Mouse (Mus musculus) heart, embryonic 14.5 days (tissue): ENCODE results near the gene Cyba. TPM values are rescaled to one million over a fixed set of nuclear protein-coding genes. Genes with fewer than 3 reads are reported as not detected.
A peak's percentile ranks its signal among the peaks of the same experiment; 100 is the strongest.

Experiments
- ATAC-seq: fragments of 200-750 bp; cut with Nextera tagmentation; 2 replicates; pipeline ENCODE4 v1.8.0; 2017; ENCODE audit warnings: low read depth, moderate TSS enrichment; ENCODE audit not compliant: insufficient number of reproducible peaks, insufficient read depth, low FRiP score
- H3K27ac ChIP-seq, 2 experiments: fragments of 200-500 bp in 1 of 2; fragments of 300-500 bp in 1 of 2; sonication (generic) in 1 of 2; replicated peaks in 1 of 2; 2 replicates each; pipeline ENCODE4 v1.5.1; 2012 to 2014; ENCODE audit warnings: low read depth in 2 of 2, low read length in 2 of 2, control low read depth in 1 of 2, mild to moderate bottlenecking in 1 of 2, mixed read lengths in 1 of 2; ENCODE audit not compliant: control insufficient read depth in 1 of 2, insufficient read depth in 1 of 2
- H3K27me3 ChIP-seq: fragments of 300-500 bp; sonication (generic); 2 replicates; pipeline ENCODE4 v1.6.1; 2014; ENCODE audit warnings: mild to moderate bottlenecking, low read length, control low read depth; ENCODE audit not compliant: control insufficient read depth, insufficient read depth
- H3K36me3 ChIP-seq: fragments of 300-500 bp; sonication (generic); 2 replicates; pipeline ENCODE4 v1.6.1; 2014; ENCODE audit warnings: mild to moderate bottlenecking, control low read depth, low read length, mixed read lengths; ENCODE audit not compliant: control insufficient read depth, insufficient read depth
- H3K4me1 ChIP-seq, 2 experiments: fragments of 200-500 bp in 1 of 2; fragments of 300-500 bp in 1 of 2; sonication (generic) in 1 of 2; 2 replicates each; pipeline ENCODE4 v1.6.1; 2012 to 2014; ENCODE audit warnings: low read length in 2 of 2, control low read depth in 1 of 2, mixed read lengths in 1 of 2; ENCODE audit not compliant: control insufficient read depth in 2 of 2, insufficient read depth in 2 of 2
- H3K4me2 ChIP-seq: fragments of 300-500 bp; sonication (generic); 2 replicates; pipeline ENCODE4 v1.6.1; 2014; ENCODE audit warnings: mild to moderate bottlenecking, low read length
- H3K4me3 ChIP-seq, 2 experiments: fragments of 200-500 bp in 1 of 2; fragments of 300-500 bp in 1 of 2; sonication (generic) in 1 of 2; 2 replicates each; pipeline ENCODE4 v1.5.1; 2012 to 2014; ENCODE audit warnings: low read length in 2 of 2, mild to moderate bottlenecking in 2 of 2, control low read depth in 1 of 2, low read depth in 1 of 2, moderate library complexity in 1 of 2; ENCODE audit not compliant: control insufficient read depth in 1 of 2, insufficient read depth in 1 of 2
- H3K9ac ChIP-seq: fragments of 300-500 bp; sonication (generic); 2 replicates; pipeline ENCODE4 v1.6.1; 2014; ENCODE audit warnings: mild to moderate bottlenecking, low read length
- H3K9me3 ChIP-seq: fragments of 300-500 bp; sonication (generic); 2 replicates; pipeline ENCODE4 v1.6.1; 2016; ENCODE audit warnings: low read length, control low read depth; ENCODE audit not compliant: control insufficient read depth
- WGBS: fragments of 180-500 bp; shearing (Covaris S2); extraction: QIAGEN DNeasy Blood & Tissue Kit; methylation state at CpG from one replicate; pipeline ENCODE4 v1.1.7; 2014; 5-methylcytosine and 5-hydroxymethylcytosine counted together
- polyA plus RNA-seq: library from polyadenylated mRNA; unstranded; fragments of >200 nt; fragmentation: Nextera tagmentation; extraction: Ambion mirVana; gene quantifications from 2 replicates; pipeline ENCODE4 v1.2.1, GENCODE M21; 2014

The Cyba gene
- polyA plus RNA-seq = 194 and 196 TPM in 2 replicates

DNA sequence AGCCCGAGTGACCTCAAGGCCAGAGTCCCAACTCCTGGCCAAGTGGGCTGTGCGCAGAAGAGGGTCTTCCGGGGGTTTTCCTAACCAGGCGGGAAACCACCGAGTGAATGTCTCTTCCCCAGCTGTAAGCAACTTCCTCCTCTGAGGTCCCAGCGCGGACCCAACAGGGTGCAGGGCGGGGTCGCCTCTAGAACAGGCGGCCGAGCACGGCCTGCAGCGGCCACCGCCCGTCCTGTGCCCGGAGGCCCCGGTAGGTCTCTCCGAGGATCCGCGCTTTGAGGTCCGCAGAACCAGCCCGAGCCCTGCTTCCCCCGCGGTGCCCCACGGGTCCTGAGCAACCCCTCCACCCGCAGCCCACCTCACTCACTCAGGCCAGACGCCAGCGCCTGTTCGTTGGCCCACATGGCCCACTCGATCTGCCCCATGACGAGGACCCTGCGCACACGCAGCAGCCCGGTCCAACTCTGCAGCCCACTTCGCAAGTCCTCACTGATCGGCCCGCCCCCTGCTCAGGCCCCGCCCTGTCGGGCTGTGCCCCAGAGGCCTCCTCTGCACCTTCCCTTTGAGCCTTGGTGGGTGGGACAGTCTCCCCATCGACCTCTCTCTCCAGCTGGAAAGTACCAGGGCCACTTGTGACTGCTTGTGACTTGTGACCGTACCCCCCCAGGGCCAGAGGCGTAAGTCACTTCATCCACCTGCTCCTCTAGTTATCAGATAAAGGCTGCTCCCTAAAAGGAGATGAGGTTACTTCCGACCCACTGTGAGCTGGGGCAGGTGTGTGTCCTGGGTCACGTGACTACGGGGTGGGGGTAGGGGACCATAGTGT lies at the start of gene Cyba:
Cyba (minus strand) TSS at position 488 of the 826 bp plus-strand sequence.
- Histone ChIP-seq H3K27me3 (no peaks in the 10 kb centered on the region), H3K4me2 (peak within 1 kb of the TSS; percentile 91), H3K36me3 (peaks cover 25% of the 10 kb centered on the region), H3K4me1 (peaks cover 13 to 22% of the 10 kb centered on the region in 2 experiments), H3K27ac (peak within 1 kb of the TSS; percentile 56 to 74; a peak in 3 of 4 replicates), H3K9ac (peak within 1 kb of the TSS; percentile 86), H3K4me3 (peak within 1 kb of the TSS; percentile 69 to 78), H3K9me3 (0 out of 2 replicates have a peak, but pooled peaks cover 3% of the 10 kb centered on the region)
- ATAC-seq = peak; percentile 74
- WGBS = 3% methylated on average over 43 of the region's 45 CpGs

GRCm38 (mm10) chr8:122482448-122482847 lies 49.7 kb upstream of the Cyba start:
- H3K36me3 ChIP-seq = peaks cover 96% of the 10 kb centered on the region
- no peak overlapping the region for H3K9ac ChIP-seq
- no peaks in the 10 kb centered on the region for H3K27me3 ChIP-seq
- no peaks in the 10 kb centered on the region for H3K9me3 ChIP-seq
- no peak overlapping the region for H3K27ac ChIP-seq
- 95% methylated on average over 8 of the region's 8 CpGs for WGBS
- H3K4me2 ChIP-seq = no peak overlapping the region
- H3K4me3 ChIP-seq = no peak overlapping the region
- no peak for ATAC-seq
- H3K4me1 ChIP-seq = no peaks in the 10 kb centered on the region

- H3K4me1 ChIP-seq = peaks cover 2 to 21% of the 10 kb centered on the region in 2 experiments; a peak in 3 of 4 replicates
- WGBS = 1% methylated on average over 93 of the region's 103 CpGs
- no peaks in the 10 kb centered on the region for H3K9me3 ChIP-seq
- H3K27me3 ChIP-seq = no peaks in the 10 kb centered on the region
- H3K4me3 ChIP-seq = peak within 1 kb of the TSS; percentile 94 to 99
- peaks cover 60% of the 10 kb centered on the region for H3K36me3 ChIP-seq
- peak within 1 kb of the TSS; percentile 97 for H3K9ac ChIP-seq
- peak within 1 kb of the TSS; percentile 28 to 91 for H3K27ac ChIP-seq
- peak; percentile 90 for ATAC-seq
- H3K4me2 ChIP-seq = peak within 1 kb of the TSS; percentile 87
Measured at GRCm38 (mm10) chr8:122475580-122476320, 43.0 kb upstream of the Cyba start, which contains the start of the genes Rnf166 and Ctu2. Gene Rnf166, minus strand, starts transcription at chr8:122476064. Gene Ctu2, plus strand, starts transcription at chr8:122476143.

- Histone ChIP-seq H3K4me2 (peak overlapping the region; percentile 87), H3K27ac (peak overlapping the region; percentile 28 to 91), H3K4me3 (peak overlapping the region; percentile 94 to 99), H3K36me3 (peaks cover 62% of the 10 kb centered on the region), H3K4me1 (peaks cover 2 to 21% of the 10 kb centered on the region in 2 experiments; a peak in 3 of 4 replicates), H3K9me3 (no peaks in the 10 kb centered on the region), H3K9ac (peak overlapping the region; percentile 97), H3K27me3 (no peaks in the 10 kb centered on the region)
- 2% methylated on average over 16 of the region's 16 CpGs for WGBS
- peak; percentile 37; the same call in 1 of the 2 replicates for ATAC-seq
Measured at GRCm38 (mm10) chr8:122474951-122475560, 42.3 kb upstream of the Cyba start.

GRCm38 (mm10) chr8:122473911-122474421 lies 41.2 kb upstream of the Cyba start:
- Histone ChIP-seq H3K4me1 (peaks cover 2 to 21% of the 10 kb centered on the region in 2 experiments; a peak in 3 of 4 replicates), H3K4me2 (peak overlapping the region; percentile 87), H3K4me3 (no peak overlapping the region), H3K27me3 (no peaks in the 10 kb centered on the region), H3K9me3 (no peaks in the 10 kb centered on the region), H3K36me3 (peaks cover 61% of the 10 kb centered on the region), H3K27ac (no peak overlapping the region), H3K9ac (no peak overlapping the region)
- WGBS = 83% methylated on average over 8 of the region's 8 CpGs
- ATAC-seq = no peak

DNA sequence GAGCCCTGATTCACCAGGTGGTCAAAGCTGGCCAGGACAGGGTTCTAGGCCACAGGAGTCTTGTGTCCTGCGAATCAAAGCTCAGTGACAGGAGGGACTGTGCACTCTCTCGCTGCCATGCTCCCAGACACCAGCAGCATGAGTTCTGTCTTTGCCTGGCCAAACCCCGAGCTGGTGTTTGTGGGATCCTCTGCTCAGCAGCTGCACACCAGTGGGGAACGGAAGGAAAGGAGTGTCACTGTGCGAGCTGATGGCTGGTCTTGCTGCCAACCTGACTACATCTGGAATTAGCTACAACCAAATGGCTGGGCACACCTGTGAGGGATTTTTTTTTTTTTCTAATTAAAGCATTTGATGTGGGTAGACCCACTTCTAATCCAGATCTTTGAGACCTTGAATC lies 38.0 kb upstream of the Cyba start:
- ATAC-seq = no peak
- no peaks in the 10 kb centered on the region for H3K9me3 ChIP-seq
- no peak overlapping the region for H3K27ac ChIP-seq
- no peak overlapping the region for H3K4me3 ChIP-seq
- H3K36me3 ChIP-seq = peaks cover 76% of the 10 kb centered on the region
- no peak overlapping the region for H3K9ac ChIP-seq
- no peak overlapping the region for H3K4me2 ChIP-seq
- H3K4me1 ChIP-seq = peaks cover 0 to 14% of the 10 kb centered on the region in 2 experiments; a peak in 2 of 4 replicates
- WGBS = 79% methylated on average over 5 of the region's 5 CpGs
- no peaks in the 10 kb centered on the region for H3K27me3 ChIP-seq

GRCm38 (mm10) chr8:122469965-122470364 lies 37.2 kb upstream of the Cyba start:
- Histone ChIP-seq H3K9me3 (no peaks in the 10 kb centered on the region), H3K4me2 (no peak overlapping the region), H3K27me3 (no peaks in the 10 kb centered on the region), H3K27ac (no peak overlapping the region), H3K9ac (no peak overlapping the region), H3K36me3 (peaks cover 82% of the 10 kb centered on the region), H3K4me3 (no peak overlapping the region), H3K4me1 (peaks cover 0 to 12% of the 10 kb centered on the region in 2 experiments; a peak in 2 of 4 replicates)
- no peak for ATAC-seq
- 89% methylated on average over 10 of the region's 10 CpGs for WGBS
